Mouse (Mus musculus): Measurements from ENCODE around the gene Pdzd7. TPM values are rescaled to one million over a fixed set of nuclear protein-coding genes. Genes with fewer than 3 reads are reported as not detected.
"Not testable (repeated sequence)": the region's sequence is repeated elsewhere in the genome, so short reads cannot be mapped to it uniquely, and the experiment has no call there.

Gene Pdzd7
- polyA plus RNA-seq, 1 experiment: 0.74 TPM

DNA sequence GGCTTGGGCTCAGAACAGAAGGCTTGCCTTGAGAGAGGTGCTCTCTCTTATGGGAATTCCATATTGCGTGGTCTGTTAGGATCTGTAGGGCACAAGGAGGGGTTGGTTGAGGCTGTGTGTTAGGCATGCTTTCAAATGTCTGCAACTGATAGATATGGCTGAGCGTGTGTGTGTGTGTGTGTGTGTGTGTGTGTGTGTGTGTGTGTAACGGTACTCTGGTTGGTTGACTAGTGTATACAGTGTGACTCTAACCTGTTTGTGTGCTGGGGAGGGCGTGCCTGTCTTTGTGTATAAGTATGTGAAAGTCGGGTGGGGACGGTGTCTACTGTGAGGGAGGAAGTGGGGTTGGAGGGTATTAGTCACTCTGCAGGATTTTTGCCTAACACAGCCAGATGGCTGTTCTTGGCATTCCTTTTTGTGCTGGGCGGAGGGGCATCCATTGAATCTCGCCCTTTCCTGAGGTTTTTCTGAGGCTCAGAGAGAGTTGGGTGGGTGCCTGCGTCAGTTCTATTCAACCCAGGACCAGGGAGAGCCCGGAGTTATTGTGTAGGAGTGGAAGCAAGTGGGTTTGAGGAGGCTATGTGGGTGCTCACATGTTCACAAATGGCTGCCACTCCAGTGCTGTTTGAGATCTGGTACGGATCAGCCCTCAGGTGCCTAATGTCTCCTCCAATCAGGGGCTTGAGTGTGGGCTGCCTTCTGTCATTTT is 2.6 kb upstream of the Pdzd7 start:
- Histone ChIP-seq H3K4me3 (ENCODE audit: insufficient read depth, low read length) (peak overlapping the region; percentile 69), H3K27ac (ENCODE audit: insufficient read depth, low read length) (peak overlapping the region; percentile 98), H3K4me1 (ENCODE audit: control insufficient read depth, insufficient read depth, low read length) (peaks cover 9% of the 10 kb centered on the region; the same call in 1 of the 2 replicates)
- TF ChIP-seq CTCF (IDR thresholded peaks at IDR 0.05; ENCODE audit: borderline replicate concordance, insufficient read depth, low read length) (no peak), POLR2A (IDR thresholded peaks at IDR 0.05; ENCODE audit: low read depth, low read length) (peak; percentile 50; the same call in 1 of the 2 replicates)

DNA sequence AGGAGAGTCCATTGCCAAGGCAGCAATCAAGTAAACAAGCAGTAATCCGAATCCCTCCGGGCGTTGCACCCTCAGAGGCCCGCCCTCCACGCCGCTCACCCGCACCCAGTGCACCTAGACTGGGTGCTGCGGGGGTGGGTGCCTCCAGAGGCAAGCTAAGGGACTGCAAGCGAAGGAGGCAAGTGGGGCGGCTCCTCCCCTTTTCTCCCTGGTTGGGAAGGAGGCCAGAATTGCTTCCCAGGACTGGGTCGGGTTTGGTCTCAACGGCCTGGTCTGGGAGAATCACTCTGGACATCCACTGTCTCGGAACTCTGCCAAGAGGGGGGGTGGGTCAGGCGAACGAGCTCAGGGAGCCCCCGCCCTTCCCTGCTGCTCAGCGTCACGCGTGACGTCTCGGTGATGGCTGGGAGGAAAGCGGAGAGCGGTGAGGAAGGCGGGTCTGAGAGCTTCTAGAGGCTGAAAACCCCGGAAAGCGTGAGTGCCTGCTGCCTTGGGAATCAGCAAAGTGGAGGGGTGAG is 2.0 kb upstream of the Pdzd7 start, which contains the start of gene Sfxn3:
Sfxn3 (plus strand) TSS at position 87 of the 518 bp plus-strand sequence.
- H3K27ac ChIP-seq (ENCODE audit: insufficient read depth, low read length): peak within 1 kb of the TSS; percentile 98
- H3K4me3 ChIP-seq (ENCODE audit: insufficient read depth, low read length): peak within 1 kb of the TSS; percentile 69
- peaks cover 9% of the 10 kb centered on the region; the same call in 1 of the 2 replicates for H3K4me1 ChIP-seq (ENCODE audit: control insufficient read depth, insufficient read depth, low read length)
- TF ChIP-seq POLR2A (IDR thresholded peaks at IDR 0.05; ENCODE audit: low read depth, low read length) (peak; percentile 82), CTCF (IDR thresholded peaks at IDR 0.05; ENCODE audit: borderline replicate concordance, insufficient read depth, low read length) (peak; percentile 21; the same call in 1 of the 2 replicates)

- peak overlapping the region; percentile 98 for H3K27ac ChIP-seq (ENCODE audit: insufficient read depth, low read length)
- H3K4me3 ChIP-seq (ENCODE audit: insufficient read depth, low read length): peak overlapping the region; percentile 69
- peaks cover 9% of the 10 kb centered on the region; the same call in 1 of the 2 replicates for H3K4me1 ChIP-seq (ENCODE audit: control insufficient read depth, insufficient read depth, low read length)
- no peak for TF ChIP-seq CTCF (IDR thresholded peaks at IDR 0.05; ENCODE audit: borderline replicate concordance, insufficient read depth, low read length)
- peak; percentile 27; the same call in 1 of the 2 replicates for TF ChIP-seq POLR2A (IDR thresholded peaks at IDR 0.05; ENCODE audit: low read depth, low read length)
Observed at GRCm38 (mm10) chr19:45046523-45047321, 1.2 kb upstream of the Pdzd7 start.

GRCm38 (mm10) chr19:45045236-45045635 is 281 bp downstream of the Pdzd7 start:
- H3K27ac ChIP-seq (ENCODE audit: insufficient read depth, low read length): no peak overlapping the region
- TF ChIP-seq POLR2A (IDR thresholded peaks at IDR 0.05; ENCODE audit: low read depth, low read length) (no peak), CTCF (IDR thresholded peaks at IDR 0.05; ENCODE audit: borderline replicate concordance, insufficient read depth, low read length) (no peak)
- H3K4me1 ChIP-seq (ENCODE audit: control insufficient read depth, insufficient read depth, low read length): peaks cover 9% of the 10 kb centered on the region; the same call in 1 of the 2 replicates
- no peak overlapping the region for H3K4me3 ChIP-seq (ENCODE audit: insufficient read depth, low read length)

DNA sequence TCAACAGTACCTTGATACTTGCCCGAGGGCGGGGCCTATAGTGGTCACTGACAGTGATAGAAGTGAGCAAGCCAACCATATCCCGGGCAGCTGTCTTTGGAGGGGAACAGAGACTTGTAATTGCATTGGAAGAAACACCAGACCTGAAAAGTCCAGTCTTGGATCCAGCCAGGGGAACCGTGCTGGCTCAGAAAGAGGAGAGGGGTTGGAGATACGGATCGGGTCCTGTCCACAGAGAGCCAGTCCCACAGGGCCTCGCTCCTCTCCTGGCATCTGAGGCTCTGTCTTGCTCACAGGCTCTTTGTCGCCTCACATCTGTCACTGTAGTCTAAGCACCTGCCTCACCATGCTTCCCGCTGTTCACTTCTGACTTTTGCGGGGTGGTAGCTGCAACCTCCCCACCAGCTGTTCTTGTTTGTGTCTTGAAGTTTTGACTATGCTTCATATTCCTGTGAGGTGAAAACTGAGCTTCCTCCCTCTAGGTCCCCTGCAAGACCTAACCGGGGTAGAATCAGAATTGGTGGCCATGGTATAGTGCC is 1.1 kb downstream of the Pdzd7 start:
- no peak overlapping the region for H3K4me3 ChIP-seq (ENCODE audit: insufficient read depth, low read length)
- H3K27ac ChIP-seq (ENCODE audit: insufficient read depth, low read length): no peak overlapping the region
- TF ChIP-seq POLR2A (IDR thresholded peaks at IDR 0.05; ENCODE audit: low read depth, low read length): no peak
- TF ChIP-seq CTCF (IDR thresholded peaks at IDR 0.05; ENCODE audit: borderline replicate concordance, insufficient read depth, low read length): no peak
- H3K4me1 ChIP-seq (ENCODE audit: control insufficient read depth, insufficient read depth, low read length): peaks cover 5% of the 10 kb centered on the region; the same call in 1 of the 2 replicates

- no peak for TF ChIP-seq CTCF (IDR thresholded peaks at IDR 0.05; ENCODE audit: borderline replicate concordance, insufficient read depth, low read length)
- Histone ChIP-seq H3K4me1 (ENCODE audit: control insufficient read depth, insufficient read depth, low read length) (no peaks in the 10 kb centered on the region), H3K27ac (ENCODE audit: insufficient read depth, low read length) (no peak overlapping the region), H3K4me3 (ENCODE audit: insufficient read depth, low read length) (no peak overlapping the region)
Observed at GRCm38 (mm10) chr19:45040214-45040613, 5.3 kb downstream of the Pdzd7 start.

GRCm38 (mm10) chr19:45038198-45038597 is 7.3 kb downstream of the Pdzd7 start:
- H3K4me3 ChIP-seq (ENCODE audit: insufficient read depth, low read length); H3K4me1 ChIP-seq (ENCODE audit: control insufficient read depth, insufficient read depth, low read length); H3K27ac ChIP-seq (ENCODE audit: insufficient read depth, low read length): not testable (repeated sequence)

GRCm38 (mm10) chr19:45036867-45037266 is 8.7 kb downstream of the Pdzd7 start:
- Histone ChIP-seq H3K4me3 (ENCODE audit: insufficient read depth, low read length) (no peak overlapping the region), H3K27ac (ENCODE audit: insufficient read depth, low read length) (no peak overlapping the region), H3K4me1 (ENCODE audit: control insufficient read depth, insufficient read depth, low read length) (no peaks in the 10 kb centered on the region)
- no peak for TF ChIP-seq POLR2A (IDR thresholded peaks at IDR 0.05; ENCODE audit: low read depth, low read length)
- peak; percentile 60; the same call in 1 of the 2 replicates for TF ChIP-seq CTCF (IDR thresholded peaks at IDR 0.05; ENCODE audit: borderline replicate concordance, insufficient read depth, low read length)

DNA sequence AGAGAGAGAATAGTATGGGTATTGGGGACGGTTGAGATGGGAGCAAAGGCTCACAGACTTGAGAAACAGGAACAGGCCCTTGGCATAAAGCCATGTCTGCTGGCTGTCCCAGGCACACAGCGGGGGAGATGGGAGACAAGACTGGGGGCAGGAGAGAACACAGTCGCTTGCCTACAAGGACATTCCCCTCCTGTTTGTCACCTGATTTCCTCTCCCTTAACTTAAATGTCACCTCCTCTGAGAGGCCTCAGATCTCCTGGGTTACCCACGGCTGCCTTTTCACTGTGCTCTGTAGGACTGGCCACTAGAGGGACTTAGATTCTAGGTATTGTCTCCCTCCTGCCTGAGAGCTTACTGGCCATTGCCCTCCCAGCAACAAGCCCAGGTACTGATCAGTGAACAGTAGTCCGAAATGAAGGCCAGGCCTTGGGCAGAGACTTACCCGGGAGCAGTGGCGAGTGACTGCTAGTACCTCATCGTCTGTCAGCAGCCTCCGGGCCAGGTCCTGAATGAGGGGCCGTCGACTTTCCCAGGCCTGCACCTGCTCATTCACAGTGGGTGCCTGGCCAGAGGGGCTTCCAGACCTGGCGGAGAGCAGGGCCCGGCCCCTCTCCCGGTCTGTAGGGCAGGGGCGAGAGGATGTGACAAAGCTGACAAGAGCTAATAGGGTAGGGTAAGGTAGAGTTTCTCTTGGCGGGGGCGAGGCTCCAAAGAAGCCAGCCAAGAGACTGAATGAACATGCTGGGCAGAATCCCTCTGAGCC is 12.8 kb downstream of the Pdzd7 start:
- no peak overlapping the region for H3K4me3 ChIP-seq (ENCODE audit: insufficient read depth, low read length)
- H3K4me1 ChIP-seq (ENCODE audit: control insufficient read depth, insufficient read depth, low read length): no peaks in the 10 kb centered on the region
- TF ChIP-seq CTCF (IDR thresholded peaks at IDR 0.05; ENCODE audit: borderline replicate concordance, insufficient read depth, low read length) (0 out of 2 replicates have a peak, but pooled peaks have one; percentile 16), POLR2A (IDR thresholded peaks at IDR 0.05; ENCODE audit: low read depth, low read length) (no peak)
- no peak overlapping the region for H3K27ac ChIP-seq (ENCODE audit: insufficient read depth, low read length)
